Mouse (Mus musculus): Measurements from ENCODE around the gene Rassf5.

Gene Rassf5

GRCm38 (mm10) chr1:131259632-131260308 is 14.7 kb upstream of the Rassf5 start:
- in situ Hi-C loops (cut with MboI, MseI) = loop anchor here (5.0 kb wide), 1 partner anchor 87 kb away; no protein-coding TSS in a partner anchor

- in situ Hi-C loops (cut with MboI, MseI) = no loop called here
Observed at GRCm38 (mm10) chr1:131257288-131257687, 12.2 kb upstream of the Rassf5 start.

- in situ Hi-C loops (cut with MboI, MseI) = loop anchor here (5.0 kb wide), 1 partner anchor 35 kb away; no protein-coding TSS in a partner anchor
Observed at GRCm38 (mm10) chr1:131252516-131253250, 7.6 kb upstream of the Rassf5 start.

- in situ Hi-C loops (cut with MboI, MseI) = no loop called here
Observed at GRCm38 (mm10) chr1:131246433-131247395, 1.7 kb upstream of the Rassf5 start.

GRCm38 (mm10) chr1:131245926-131246325 is 868 bp upstream of the Rassf5 start:
- in situ Hi-C loops (cut with MboI, MseI) = no loop called here

- in situ Hi-C loops (cut with MboI, MseI) = no loop called here
Observed at GRCm38 (mm10) chr1:131244536-131245088, 446 bp downstream of the Rassf5 start.

GRCm38 (mm10) chr1:131242956-131243355 is 2.1 kb downstream of the Rassf5 start:
- in situ Hi-C loops (cut with MboI, MseI) = no loop called here

- in situ Hi-C loops (cut with MboI, MseI) = no loop called here
Observed at GRCm38 (mm10) chr1:131239576-131240193, 5.4 kb downstream of the Rassf5 start.

- in situ Hi-C loops (cut with MboI, MseI) = no loop called here
Observed at GRCm38 (mm10) chr1:131238931-131239381, 6.1 kb downstream of the Rassf5 start.

- in situ Hi-C loops (cut with MboI, MseI) = no loop called here
Observed at GRCm38 (mm10) chr1:131236077-131236476, 9.0 kb downstream of the Rassf5 start.

GRCm38 (mm10) chr1:131233527-131233926 is 11.5 kb downstream of the Rassf5 start:
- in situ Hi-C loops (cut with MboI, MseI) = no loop called here

GRCm38 (mm10) chr1:131228659-131229058 is 16.4 kb downstream of the Rassf5 start:
- in situ Hi-C loops (cut with MboI, MseI) = no loop called here

- in situ Hi-C loops (cut with MboI, MseI) = no loop called here
Observed at GRCm38 (mm10) chr1:131228225-131228624, 16.8 kb downstream of the Rassf5 start.

GRCm38 (mm10) chr1:131224848-131225471 is 20.1 kb downstream of the Rassf5 start:
- in situ Hi-C loops (cut with MboI, MseI) = no loop called here

GRCm38 (mm10) chr1:131223345-131223744 is 21.7 kb downstream of the Rassf5 start:
- in situ Hi-C loops (cut with MboI, MseI) = no loop called here

GRCm38 (mm10) chr1:131221822-131222590 is 23.1 kb downstream of the Rassf5 start:
- in situ Hi-C loops (cut with MboI, MseI) = no loop called here

- in situ Hi-C loops (cut with MboI, MseI) = loop anchor here (5.0 kb wide), 1 partner anchor 33 kb away; no protein-coding TSS in a partner anchor
Observed at GRCm38 (mm10) chr1:131218933-131219332, 26.1 kb downstream of the Rassf5 start.

- in situ Hi-C loops (cut with MboI, MseI) = loop anchor here (5.0 kb wide), 1 partner anchor 36 kb away; no protein-coding TSS in a partner anchor
Observed at GRCm38 (mm10) chr1:131213361-131213760, 31.7 kb downstream of the Rassf5 start.

- in situ Hi-C loops (cut with MboI, MseI) = loop anchor here (5.0 kb wide), 1 partner anchor 36 kb away; no protein-coding TSS in a partner anchor
Observed at GRCm38 (mm10) chr1:131212956-131213355, 32.1 kb downstream of the Rassf5 start.
